In the genomic region with DNA sequence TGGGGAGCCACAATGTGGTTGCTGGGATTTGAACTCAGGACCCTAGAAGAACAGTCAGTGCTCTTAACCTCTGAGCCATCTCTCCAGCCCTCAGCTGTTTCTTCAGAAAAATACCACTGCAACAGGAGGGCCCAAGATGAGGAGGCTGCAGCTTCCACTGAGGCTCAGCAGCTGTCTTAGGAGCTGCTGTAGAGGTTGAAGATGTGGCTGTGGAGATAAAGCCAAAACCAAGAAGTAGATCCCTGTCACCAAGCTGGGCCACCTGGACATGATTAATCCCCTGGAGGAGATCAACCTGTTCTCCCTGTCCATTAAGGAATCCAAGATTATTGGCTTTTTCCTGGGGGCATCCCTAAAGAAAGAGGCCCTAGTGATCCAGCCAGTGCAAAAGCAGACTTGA, we compare ENCODE assay signal across 25 mouse cellular contexts. TPM values are rescaled to one million over a fixed set of nuclear protein-coding genes. Genes with fewer than 3 reads are reported as not detected.
DNase-seq lines count a peak whose midpoint lies in the region; ATAC-seq and TF ChIP-seq lines count a peak whose summit lies in the region.
"Had no signal": no experiment of that assay in that cellular context is flagged by ENCODE, and none has a peak within 500 bp of the region (broad histone marks: within the 10 kb centered on the region; RNA-seq: fewer than 3 reads in every experiment).

No protein-coding gene starts in this region.

- no peak for TF ChIP-seq EP300 in lung, postnatal 0 days (IDR thresholded peaks at IDR 0.05)

- H3K4me1 ChIP-seq in heart, embryonic 13.5 days, result peaks cover 24% of the 10 kb centered on the region
- H3K4me1 ChIP-seq in liver, embryonic 15.5 days (replicated peaks), result peaks cover 81% of the 10 kb centered on the region
- H3K4me1 ChIP-seq in lung, postnatal 0 days (ENCODE audit: insufficient read depth, low read depth, low read length), result no peaks in the 10 kb centered on the region
- H3K4me1 ChIP-seq: embryonic facial prominence, embryonic 13.5 days; hindbrain, embryonic 13.5 days; limb, embryonic 10.5 days; neural tube, embryonic 12.5 days had no signal

- no peaks in the 10 kb centered on the region for H3K27me3 ChIP-seq in heart, embryonic 13.5 days (replicated peaks)
- no peaks in the 10 kb centered on the region for H3K27me3 ChIP-seq in liver, embryonic 15.5 days
- H3K27me3 ChIP-seq in lung, postnatal 0 days (replicated peaks; ENCODE audit: insufficient read depth, low read length), result no peaks in the 10 kb centered on the region
- H3K27me3 ChIP-seq: embryonic facial prominence, embryonic 13.5 days; forebrain, embryonic 15.5 days; heart, embryonic 12.5 days; hindbrain, embryonic 13.5 days; midbrain, embryonic 13.5 days; neural tube, embryonic 12.5 days; Patski had no signal

- no peaks in the 10 kb centered on the region for H3K9me3 ChIP-seq in heart, embryonic 13.5 days
- H3K9me3 ChIP-seq in liver, embryonic 15.5 days (replicated peaks), result no peaks in the 10 kb centered on the region
- H3K9me3 ChIP-seq in lung, postnatal 0 days (ENCODE audit: low read length), result no peaks in the 10 kb centered on the region
- H3K9me3 ChIP-seq: embryonic facial prominence, embryonic 13.5 days; forebrain, embryonic 15.5 days; heart, embryonic 12.5 days; hindbrain, embryonic 13.5 days; limb, embryonic 10.5 days; midbrain, embryonic 13.5 days; neural tube, embryonic 12.5 days had no signal

- no peak overlapping the region for H3K4me3 ChIP-seq in heart, embryonic 13.5 days
- H3K4me3 ChIP-seq in liver, embryonic 15.5 days (replicated peaks), result peak overlapping the region; percentile 23
- no peak overlapping the region for H3K4me3 ChIP-seq in lung, postnatal 0 days (ENCODE audit: low read depth, low read length)
- H3K4me3 ChIP-seq: embryonic facial prominence, embryonic 13.5 days; forebrain, embryonic 15.5 days; heart, embryonic 12.5 days; hindbrain, embryonic 13.5 days; limb, embryonic 10.5 days; midbrain, embryonic 13.5 days; neural tube, embryonic 12.5 days had no signal

- H3K4me2 ChIP-seq in heart, embryonic 13.5 days, result no peak overlapping the region
- peak overlapping the region; percentile 59 for H3K4me2 ChIP-seq in liver, embryonic 15.5 days
- H3K4me2 ChIP-seq in lung, postnatal 0 days (replicated peaks; ENCODE audit: low read depth, low read length), result no peak overlapping the region
- H3K4me2 ChIP-seq: embryonic facial prominence, embryonic 13.5 days; forebrain, embryonic 15.5 days; heart, embryonic 12.5 days; hindbrain, embryonic 13.5 days; midbrain, embryonic 13.5 days; neural tube, embryonic 12.5 days had no signal

- H3K27ac ChIP-seq in heart, embryonic 13.5 days (replicated peaks), result peak overlapping the region; percentile 50; the same call in 1 of the 2 replicates
- peak overlapping the region; percentile 94 for H3K27ac ChIP-seq in liver, embryonic 15.5 days (replicated peaks)
- no peak overlapping the region for H3K27ac ChIP-seq in lung, postnatal 0 days (ENCODE audit: low read length)
- H3K27ac ChIP-seq: embryonic facial prominence, embryonic 13.5 days; forebrain, embryonic 15.5 days; hindbrain, embryonic 13.5 days; kidney, postnatal 0 days; limb, embryonic 10.5 days; midbrain, embryonic 13.5 days; neural tube, embryonic 12.5 days had no signal

- ATAC-seq in heart, embryonic 13.5 days (ENCODE audit: extremely low read depth, insufficient number of reproducible peaks, low FRiP score, low TSS enrichment), result no peak
- peak; percentile 57 for ATAC-seq in erythroid progenitor cell, adult 5-6 weeks (replicated peaks; ENCODE audit: low FRiP score, poor library complexity, severe bottlenecking)
- peak; percentile 59 for ATAC-seq in liver, embryonic 15.5 days (ENCODE audit: insufficient read depth)
- no peak for ATAC-seq in lung, postnatal 0 days
- ATAC-seq: forebrain, embryonic 15.5 days; midbrain, embryonic 13.5 days; Patski had no signal

- no peak for DNase-seq in heart, postnatal 4 days
- no peak for DNase-seq in lung, postnatal 0 days (ENCODE audit: low spot score)
- no peak for DNase-seq in left cerebral cortex, adult 11 months (ENCODE audit: low spot score)
- DNase-seq in cerebellum, postnatal 25 days, result no peak
- DNase-seq: adrenal gland, postnatal 10 days; cerebellum, adult 2 months; cerebellum, postnatal 36 days; embryo, embryonic 11 days; gastrocnemius, postnatal 14 days; kidney, adult 2 months; lung, postnatal 10 days; right cerebral cortex, postnatal 25 days; thymus, postnatal 25 days had no signal

- no peak for TF ChIP-seq CTCF in lung, postnatal 0 days (IDR thresholded peaks at IDR 0.05)

- peaks cover 4% of the 10 kb centered on the region; the same call in 1 of the 2 replicates for H3K36me3 ChIP-seq in heart, embryonic 13.5 days
- H3K36me3 ChIP-seq in liver, embryonic 15.5 days (replicated peaks), result peaks cover 5% of the 10 kb centered on the region
- H3K36me3 ChIP-seq in lung, postnatal 0 days (ENCODE audit: insufficient read depth, low read length), result no peaks in the 10 kb centered on the region
- H3K36me3 ChIP-seq: embryonic facial prominence, embryonic 13.5 days; forebrain, embryonic 15.5 days; heart, embryonic 12.5 days; hindbrain, embryonic 13.5 days; limb, embryonic 10.5 days; midbrain, embryonic 13.5 days; neural tube, embryonic 12.5 days had no signal

- H3K9ac ChIP-seq in heart, embryonic 13.5 days, result no peak overlapping the region
- peak overlapping the region; percentile 25 for H3K9ac ChIP-seq in liver, embryonic 15.5 days
- H3K9ac ChIP-seq in lung, postnatal 0 days (replicated peaks; ENCODE audit: low read depth), result no peak overlapping the region
- H3K9ac ChIP-seq: embryonic facial prominence, embryonic 13.5 days; forebrain, embryonic 15.5 days; heart, embryonic 12.5 days; hindbrain, embryonic 13.5 days; midbrain, embryonic 13.5 days; neural tube, embryonic 12.5 days had no signal

RNA-seq across cellular contexts. Expression of a gene that starts 8.0 kb away (rescaled TPM):
- polyA plus RNA-seq in heart, embryonic 13.5 days (2015; fragmentation: Nextera tagmentation; extraction: Ambion mirVana), result 438 and 474 TPM in 2 replicates
- total RNA-seq in heart, postnatal 4 days (2021), result 100 to 1,000 TPM; 162 to 169 TPM
- 292 and 301 TPM in 2 replicates for total RNA-seq in erythroid progenitor cell, adult 5-6 weeks (2015; ENCODE audit: low replicate concordance)
- 92.2 and 190 TPM in 2 replicates for total RNA-seq in erythroid progenitor cell, adult 5-6 weeks (2017; ENCODE audit: low replicate concordance)
- 329 and 344 TPM in 2 replicates for polyA plus RNA-seq in liver, embryonic 15.5 days (2015; fragmentation: Nextera tagmentation; extraction: Ambion mirVana)
- polyA plus RNA-seq in lung, postnatal 0 days (2015; fragmentation: Nextera tagmentation; extraction: Ambion mirVana), result 273 and 293 TPM in 2 replicates

RNA-seq across cellular contexts. Expression of a gene that starts 8.2 kb away (rescaled TPM):
- 41.4 and 47.4 TPM in 2 replicates for polyA plus RNA-seq in heart, embryonic 13.5 days (2015; fragmentation: Nextera tagmentation; extraction: Ambion mirVana)
- 10 to 100 TPM; 21.3 to 22.8 TPM for total RNA-seq in heart, postnatal 4 days (2021)
- total RNA-seq in erythroid progenitor cell, adult 5-6 weeks (2015; ENCODE audit: low replicate concordance), result 56.2 and 59.5 TPM in 2 replicates
- 58.9 and 62.4 TPM in 2 replicates for total RNA-seq in erythroid progenitor cell, adult 5-6 weeks (2017; ENCODE audit: low replicate concordance)
- polyA plus RNA-seq in liver, embryonic 15.5 days (2015; fragmentation: Nextera tagmentation; extraction: Ambion mirVana), result 52.7 and 56.0 TPM in 2 replicates
- polyA plus RNA-seq in lung, postnatal 0 days (2015; fragmentation: Nextera tagmentation; extraction: Ambion mirVana), result 34.3 and 43.6 TPM in 2 replicates

RNA-seq across cellular contexts. Expression of a gene that starts 33.3 kb away (rescaled TPM):
- 524 and 602 TPM in 2 replicates for polyA plus RNA-seq in heart, embryonic 13.5 days (2015; fragmentation: Nextera tagmentation; extraction: Ambion mirVana)
- 100 to 1,000 TPM; 517 to 525 TPM for total RNA-seq in heart, postnatal 4 days (2021)
- 90.1 and 119 TPM in 2 replicates for total RNA-seq in erythroid progenitor cell, adult 5-6 weeks (2015; ENCODE audit: low replicate concordance)
- 75.9 and 125 TPM in 2 replicates for total RNA-seq in erythroid progenitor cell, adult 5-6 weeks (2017; ENCODE audit: low replicate concordance)
- polyA plus RNA-seq in liver, embryonic 15.5 days (2015; fragmentation: Nextera tagmentation; extraction: Ambion mirVana), result 231 and 237 TPM in 2 replicates
- 258 and 286 TPM in 2 replicates for polyA plus RNA-seq in lung, postnatal 0 days (2015; fragmentation: Nextera tagmentation; extraction: Ambion mirVana)

RNA-seq across cellular contexts. Expression of a gene that starts 52.7 kb away (rescaled TPM):
- 155 and 164 TPM in 2 replicates for polyA plus RNA-seq in heart, embryonic 13.5 days (2015; fragmentation: Nextera tagmentation; extraction: Ambion mirVana)
- total RNA-seq in heart, postnatal 4 days (2021), result 10 to 100 TPM; 61.9 to 64.2 TPM
- total RNA-seq in erythroid progenitor cell, adult 5-6 weeks (2015; ENCODE audit: low replicate concordance), result 2.9 and 5.9 TPM in 2 replicates
- 9.3 and 12.5 TPM in 2 replicates for total RNA-seq in erythroid progenitor cell, adult 5-6 weeks (2017; ENCODE audit: low replicate concordance)
- polyA plus RNA-seq in liver, embryonic 15.5 days (2015; fragmentation: Nextera tagmentation; extraction: Ambion mirVana), result 49.8 and 50.8 TPM in 2 replicates
- 123 and 134 TPM in 2 replicates for polyA plus RNA-seq in lung, postnatal 0 days (2015; fragmentation: Nextera tagmentation; extraction: Ambion mirVana)

Comparison
In these comparisons a context has a peak if more than half of its experiments do, and no peak if none do; other contexts are left out.
1. ATAC-seq: peak in erythroid progenitor cell, adult 5-6 weeks (single experiment) and liver, embryonic 15.5 days (single experiment); none in heart, embryonic 13.5 days (single experiment) and lung, postnatal 0 days (single experiment).